Mouse (Mus musculus) forebrain, postnatal 0 days (tissue): ENCODE data around the gene Kcnh4. TPM values are rescaled to one million over a fixed set of nuclear protein-coding genes. Genes with fewer than 3 reads are reported as not detected.

Source experiments
- ATAC-seq: fragments of 200-750 bp; cut with Nextera tagmentation; 2 replicates; pipeline ENCODE4 v1.8.0; 2017; ENCODE audit warnings: mild to moderate bottlenecking, moderate library complexity
- DNase-seq: peaks from one replicate; pipeline ENCODE4 v3.0.0-alpha.2; 2015
- H3K27ac ChIP-seq: fragments of 300-500 bp; sonication (generic); 2 replicates; pipeline ENCODE4 v1.5.1; 2014; ENCODE audit warnings: low read depth, mild to moderate bottlenecking, antibody characterized with exemption, low read length, moderate library complexity, mixed read lengths
- H3K27me3 ChIP-seq: fragments of 300-500 bp; sonication (generic); 2 replicates; pipeline ENCODE4 v1.6.1; 2014; ENCODE audit warnings: mild to moderate bottlenecking, low read length, mixed read lengths; ENCODE audit not compliant: insufficient read depth
- H3K36me3 ChIP-seq: fragments of 300-500 bp; sonication (generic); 2 replicates; pipeline ENCODE4 v1.6.1; 2014; ENCODE audit warnings: mild to moderate bottlenecking, moderate library complexity; ENCODE audit not compliant: insufficient read depth
- H3K4me1 ChIP-seq: fragments of 300-500 bp; sonication (generic); 2 replicates; pipeline ENCODE4 v1.6.1; 2014; ENCODE audit warnings: antibody characterized with exemption; ENCODE audit not compliant: insufficient read depth
- H3K4me2 ChIP-seq: fragments of 300-500 bp; sonication (generic); 2 replicates; pipeline ENCODE4 v1.6.1; 2014; ENCODE audit warnings: low read depth, mild to moderate bottlenecking, moderate library complexity
- H3K4me3 ChIP-seq: fragments of 300-500 bp; sonication (generic); 2 replicates; pipeline ENCODE4 v1.5.1; 2014; ENCODE audit warnings: low read depth, low read length, mixed read lengths
- H3K9ac ChIP-seq: fragments of 300-500 bp; sonication (generic); 2 replicates; pipeline ENCODE4 v1.6.1; 2014; ENCODE audit warnings: mild to moderate bottlenecking
- H3K9me3 ChIP-seq: fragments of 300-500 bp; sonication (generic); 2 replicates; pipeline ENCODE4 v1.6.1; 2016; ENCODE audit warnings: low read length
- CTCF ChIP-seq: sonication (generic); IDR thresholded peaks from 2 replicates; pipeline ENCODE4 v1.5.1; 2016; ENCODE audit warnings: antibody characterized with exemption, control low read depth, low read depth
- WGBS: fragments of 180-500 bp; shearing (Covaris S2); extraction: QIAGEN DNeasy Blood & Tissue Kit; methylation state at CpG from one replicate; pipeline ENCODE4 v1.1.7; 2014; 5-methylcytosine and 5-hydroxymethylcytosine counted together
- polyA plus RNA-seq: library from polyadenylated mRNA; unstranded; fragments of >200 nt; fragmentation: Nextera tagmentation; extraction: Ambion mirVana; gene quantifications from 2 replicates; pipeline ENCODE4 v1.2.1, GENCODE M21; 2015
- total RNA-seq: library from RNA; depleted of rRNA; stranded (reverse); fragments of >200 nt; gene quantifications from 2 replicates; pipeline ENCODE4 v1.2.3, GENCODE M21; 2014

Gene Kcnh4
- total and polyA plus RNA-seq, 2 experiments from 2014 or later = 4.4 to 12.3 TPM

DNA sequence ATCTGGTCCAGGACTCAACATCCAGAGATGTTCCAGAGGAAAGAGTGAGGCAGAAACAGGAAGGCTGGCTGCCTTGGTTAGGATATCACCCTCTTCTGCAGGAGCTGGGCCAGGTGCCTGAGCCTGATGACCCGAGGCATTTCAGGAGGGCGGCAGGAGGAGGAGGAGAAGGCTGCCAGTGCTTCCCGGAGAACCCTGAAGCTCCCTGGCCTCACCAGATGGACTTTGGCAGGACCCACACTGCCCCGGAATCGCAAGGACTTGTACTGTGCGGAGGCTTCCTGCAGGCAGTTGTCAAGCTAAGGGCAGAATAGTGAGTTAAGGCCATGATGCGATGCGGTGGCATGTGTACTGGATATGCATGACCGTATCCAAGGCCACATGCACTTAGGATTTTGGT lies 7.0 kb upstream of the Kcnh4 start:
- no peak for ATAC-seq
- Histone ChIP-seq H3K4me3 (no peak overlapping the region), H3K4me1 (peaks cover 3% of the 10 kb centered on the region; the same call in 1 of the 2 replicates), H3K9ac (no peak overlapping the region), H3K27ac (no peak overlapping the region), H3K36me3 (no peaks in the 10 kb centered on the region), H3K4me2 (no peak overlapping the region), H3K9me3 (no peaks in the 10 kb centered on the region), H3K27me3 (peaks cover 3% of the 10 kb centered on the region; the same call in 1 of the 2 replicates)
- no peak for TF ChIP-seq CTCF
- no peak for DNase-seq
- WGBS = 86% methylated on average over 8 of the region's 9 CpGs

DNA sequence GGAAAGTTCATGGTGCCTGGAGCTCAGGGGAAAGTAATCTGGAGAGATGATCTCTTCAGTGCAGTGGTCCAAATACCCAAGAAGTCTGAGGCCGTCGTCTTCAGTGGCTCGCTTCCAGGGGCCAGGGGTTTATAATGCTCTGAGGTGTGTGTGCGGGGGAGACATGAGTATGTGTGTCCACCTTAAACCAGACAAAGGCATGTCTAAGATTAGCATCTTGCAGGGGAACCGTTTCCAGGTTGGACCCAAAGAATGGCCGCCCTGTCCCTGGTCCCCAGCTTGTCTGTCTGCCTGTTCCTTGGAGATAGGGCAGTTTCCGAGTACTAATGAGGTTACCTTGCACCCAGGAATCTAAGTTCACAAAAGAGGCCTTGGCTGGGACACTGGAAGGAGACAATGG lies 3.1 kb upstream of the Kcnh4 start, which contains the start of gene Hcrt:
Gene Hcrt (minus strand): TSS at position 101 of the 400 bp plus-strand sequence.
- no peaks in the 10 kb centered on the region for H3K9me3 ChIP-seq
- peak within 1 kb of the TSS; percentile 41 for H3K4me3 ChIP-seq
- no peaks in the 10 kb centered on the region; the same call in 1 of the 2 replicates for H3K4me1 ChIP-seq
- no peak within 1 kb of the TSS for H3K27ac ChIP-seq
- peak within 1 kb of the TSS; percentile 66 for H3K4me2 ChIP-seq
- no peak for TF ChIP-seq CTCF
- ATAC-seq (no peak), DNase-seq (no peak)
- no peaks in the 10 kb centered on the region for H3K36me3 ChIP-seq
- peaks cover 3% of the 10 kb centered on the region; the same call in 1 of the 2 replicates for H3K27me3 ChIP-seq
- peak within 1 kb of the TSS; percentile 47 for H3K9ac ChIP-seq
- 80% methylated on average over 7 of the region's 7 CpGs for WGBS

DNA sequence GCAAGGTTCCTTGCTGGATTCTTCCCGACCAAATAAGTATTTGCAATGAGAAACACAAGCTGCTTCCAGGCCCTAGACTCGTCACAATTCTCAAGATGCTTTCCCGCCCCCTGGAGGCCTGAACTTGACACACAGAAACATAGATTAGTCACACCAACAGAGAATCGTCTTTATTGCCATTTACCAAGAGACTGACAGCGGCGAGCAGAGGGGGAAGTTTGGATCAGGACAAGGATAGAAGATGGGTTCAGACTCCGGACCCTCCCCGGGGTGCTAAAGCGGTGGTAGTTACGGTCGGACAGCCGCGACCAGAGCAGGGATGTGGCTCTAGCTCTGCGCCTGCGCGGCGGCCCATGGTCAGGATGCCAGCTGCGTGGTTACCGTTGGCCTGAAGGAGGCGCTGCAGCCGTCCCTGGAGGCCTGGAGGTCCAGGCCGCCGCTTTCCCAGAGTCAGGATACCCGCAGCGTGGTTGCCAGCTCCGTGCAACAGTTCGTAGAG lies 1.9 kb upstream of the Kcnh4 start:
- no peaks in the 10 kb centered on the region; the same call in 1 of the 2 replicates for H3K4me1 ChIP-seq
- H3K27ac ChIP-seq = no peak overlapping the region
- H3K4me2 ChIP-seq = peak overlapping the region; percentile 66
- H3K9ac ChIP-seq = peak overlapping the region; percentile 47
- peak overlapping the region; percentile 41 for H3K4me3 ChIP-seq
- H3K36me3 ChIP-seq = no peaks in the 10 kb centered on the region
- TF ChIP-seq CTCF = peak; percentile 83
- DNase-seq (peak; percentile 92), ATAC-seq (peak; percentile 65)
- H3K27me3 ChIP-seq = peaks cover 3% of the 10 kb centered on the region; the same call in 1 of the 2 replicates
- WGBS = under 1% methylated on average over 27 of the region's 27 CpGs
- no peaks in the 10 kb centered on the region for H3K9me3 ChIP-seq

DNA sequence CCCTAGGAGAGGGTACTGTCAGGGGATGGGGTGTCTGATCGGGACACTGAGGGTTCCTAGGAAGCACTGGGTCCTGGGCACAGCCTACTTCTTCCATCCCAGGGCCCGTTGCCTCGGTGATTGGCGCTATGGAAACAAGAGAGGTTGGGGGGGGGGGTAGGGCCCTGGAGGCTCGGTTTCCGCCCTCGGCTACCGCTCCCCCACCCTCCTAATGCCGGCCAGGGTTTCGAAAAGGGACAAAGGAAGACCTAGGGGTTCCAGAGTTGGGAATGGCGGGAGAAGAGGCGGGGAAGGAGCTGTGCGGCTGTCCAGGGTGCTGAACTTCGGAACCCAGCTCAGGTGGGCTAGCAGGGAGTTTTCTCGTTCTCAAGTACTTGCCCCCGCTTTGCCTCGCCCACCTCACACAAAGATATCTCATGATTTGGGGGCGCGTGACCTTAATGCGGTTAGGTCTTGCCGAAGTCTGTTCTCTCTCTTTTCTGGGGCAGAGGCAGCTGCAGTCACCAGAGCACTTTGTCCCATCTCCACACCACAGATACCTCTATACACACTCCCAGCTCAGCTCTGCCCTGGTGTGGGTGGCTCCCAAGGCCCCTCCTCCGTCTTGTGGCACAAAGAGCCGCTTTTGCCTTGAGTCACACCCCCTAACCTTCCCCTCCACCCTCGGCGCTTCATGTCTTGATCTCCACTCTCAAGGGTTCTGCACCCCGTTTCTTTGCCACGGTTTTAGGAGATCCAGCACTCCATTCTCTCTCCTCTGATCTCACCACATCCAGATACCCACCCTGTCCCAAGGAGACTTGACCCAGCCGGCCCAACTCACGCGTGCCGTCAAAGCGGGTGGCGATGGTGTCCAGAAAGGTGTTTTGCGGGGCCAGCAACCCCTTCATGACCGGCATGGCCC lies 783 bp downstream of the Kcnh4 start:
- H3K9me3 ChIP-seq = no peaks in the 10 kb centered on the region
- H3K27ac ChIP-seq = peak overlapping the region; percentile 59
- H3K4me3 ChIP-seq = peak overlapping the region; percentile 58
- ATAC-seq = peak; percentile 59
- peak overlapping the region; percentile 70 for H3K9ac ChIP-seq
- peaks cover 3% of the 10 kb centered on the region; the same call in 1 of the 2 replicates for H3K27me3 ChIP-seq
- 3% methylated on average over 35 of the region's 35 CpGs for WGBS
- H3K4me2 ChIP-seq = peak overlapping the region; percentile 74
- TF ChIP-seq CTCF = no peak; the same call in 1 of the 2 replicates
- H3K4me1 ChIP-seq = no peaks in the 10 kb centered on the region; the same call in 1 of the 2 replicates
- peak; percentile 60 for DNase-seq
- H3K36me3 ChIP-seq = peaks cover 15% of the 10 kb centered on the region; the same call in 1 of the 2 replicates

DNA sequence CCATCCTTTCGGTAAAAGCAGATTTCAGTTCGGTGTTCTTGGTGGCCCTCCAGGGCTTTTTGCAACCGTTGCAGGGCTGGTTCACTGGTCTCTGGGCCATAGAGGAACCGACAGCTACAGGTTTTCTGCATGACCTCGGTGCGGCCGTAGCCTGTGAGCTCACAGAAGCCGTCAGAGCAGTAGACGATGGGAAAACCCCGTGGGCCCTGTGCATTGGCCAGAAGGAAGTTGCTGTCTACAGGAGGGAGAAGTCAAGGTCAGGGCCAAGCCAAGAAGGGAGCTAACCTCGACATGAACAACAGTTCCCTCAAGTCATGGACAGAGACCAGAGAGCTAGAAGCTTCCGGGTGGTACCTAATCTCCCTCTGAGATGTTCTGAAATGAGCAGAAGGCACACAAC lies 2.2 kb downstream of the Kcnh4 start:
- ATAC-seq (no peak), DNase-seq (no peak)
- WGBS = 90% methylated on average over 12 of the region's 12 CpGs
- H3K9me3 ChIP-seq = no peaks in the 10 kb centered on the region
- TF ChIP-seq CTCF = no peak
- no peak overlapping the region for H3K9ac ChIP-seq
- peaks cover 24% of the 10 kb centered on the region for H3K36me3 ChIP-seq
- H3K4me2 ChIP-seq = peak overlapping the region; percentile 74; the same call in 1 of the 2 replicates
- no peaks in the 10 kb centered on the region; the same call in 1 of the 2 replicates for H3K4me1 ChIP-seq
- peaks cover under 1% of the 10 kb centered on the region; the same call in 1 of the 2 replicates for H3K27me3 ChIP-seq
- H3K27ac ChIP-seq = no peak overlapping the region
- H3K4me3 ChIP-seq = no peak overlapping the region

DNA sequence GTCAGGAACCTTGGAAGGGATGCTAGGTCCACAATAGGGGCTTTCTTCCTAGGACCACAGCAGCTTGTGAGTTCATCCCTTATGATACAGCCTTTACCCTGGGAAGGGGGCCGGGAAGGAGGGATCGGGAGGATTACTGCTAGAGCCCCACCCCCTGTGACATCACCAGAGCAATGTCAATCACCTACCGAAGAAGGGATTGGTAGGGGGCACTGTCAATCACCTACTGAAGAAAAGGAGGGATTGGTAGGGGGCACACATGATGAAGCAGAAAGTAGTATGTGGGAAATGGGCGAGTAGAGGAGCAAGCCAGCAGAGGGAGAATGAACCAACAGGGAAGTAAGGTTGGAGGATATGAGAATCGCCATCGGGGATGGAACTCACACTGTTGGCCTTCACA lies 3.3 kb downstream of the Kcnh4 start:
- no peak for DNase-seq

DNA sequence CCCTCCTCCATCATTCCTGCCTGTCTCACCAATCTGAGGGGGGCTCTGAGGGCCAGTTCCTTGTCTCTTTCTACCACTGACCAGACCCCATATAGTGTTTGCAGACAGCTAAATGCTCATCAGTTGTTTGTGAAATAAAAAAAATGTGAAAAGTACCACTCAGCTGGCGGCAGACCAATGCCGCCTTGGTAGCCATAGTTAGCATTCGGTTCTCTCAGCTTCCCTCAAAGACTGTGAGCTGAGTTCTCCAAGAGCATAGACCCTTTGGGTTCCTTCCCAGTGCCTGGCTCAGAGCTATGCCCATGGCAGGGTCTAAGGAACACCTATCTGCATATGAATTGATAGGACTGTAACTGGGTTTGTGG lies 5.1 kb downstream of the Kcnh4 start:
- Histone ChIP-seq H3K4me1 (no peaks in the 10 kb centered on the region), H3K9me3 (no peaks in the 10 kb centered on the region), H3K27me3 (no peaks in the 10 kb centered on the region), H3K27ac (no peak overlapping the region), H3K4me3 (no peak overlapping the region), H3K9ac (no peak overlapping the region), H3K4me2 (no peak overlapping the region), H3K36me3 (peaks cover 34% of the 10 kb centered on the region)
- WGBS = 81% methylated on average over 3 of the region's 3 CpGs
- TF ChIP-seq CTCF = no peak
- DNase-seq (no peak), ATAC-seq (no peak)

More for the DNA sequence above, 3.3 kb downstream of the Kcnh4 start:
- no peak overlapping the region for H3K27ac ChIP-seq
- H3K4me1 ChIP-seq = no peaks in the 10 kb centered on the region
- no peak overlapping the region for H3K4me3 ChIP-seq
- no peaks in the 10 kb centered on the region for H3K27me3 ChIP-seq
- H3K36me3 ChIP-seq = peaks cover 32% of the 10 kb centered on the region
- no peak overlapping the region for H3K9ac ChIP-seq
- 68% methylated on average over 6 of the region's 6 CpGs for WGBS
- no peak overlapping the region for H3K4me2 ChIP-seq
- no peak for ATAC-seq
- H3K9me3 ChIP-seq = no peaks in the 10 kb centered on the region
- TF ChIP-seq CTCF = no peak
